Mouse (Mus musculus) CD4-positive helper T cell, adult 2 months (primary cell): ENCODE measurements around the gene Mt3.
"Not testable (repeated sequence)": the region's sequence is repeated elsewhere in the genome, so short reads cannot be mapped to it uniquely, and the experiment has no call there.

Experiments used
- DNase-seq: peaks from one replicate; pipeline ENCODE4 v3.0.0-alpha.2; 2012; ENCODE audit warnings: low read depth, missing footprints, low spot score

Mt3 gene

DNA sequence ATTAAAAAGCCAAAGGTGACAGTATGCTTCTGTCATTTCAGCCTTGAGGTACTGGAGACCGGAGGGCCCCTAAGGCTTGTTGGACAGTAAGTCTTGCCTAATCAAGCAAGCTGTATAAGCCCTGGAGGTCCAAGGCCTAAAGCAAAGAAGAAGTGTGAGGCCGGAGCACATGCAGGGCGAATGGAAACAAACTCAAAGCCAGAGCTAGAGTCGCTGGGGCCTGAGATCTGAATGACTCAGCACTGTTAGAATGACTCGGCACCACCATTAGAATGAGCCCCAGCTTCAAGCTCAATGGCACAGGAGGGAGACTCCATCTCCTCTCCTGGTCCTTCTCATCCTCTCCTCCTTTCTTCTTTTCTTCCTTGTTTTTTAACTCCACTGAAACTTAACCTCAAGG lies 1.5 kb upstream of the Mt3 start:
- DNase-seq, result no peak

GRCm38 (mm10) chr8:94153451-94153850 lies 1.0 kb downstream of the Mt3 start:
- no peak for DNase-seq

GRCm38 (mm10) chr8:94154537-94154936 lies 2.1 kb downstream of the Mt3 start:
- no peak for DNase-seq

GRCm38 (mm10) chr8:94156092-94156491 lies 3.7 kb downstream of the Mt3 start:
- DNase-seq, result no peak

DNA sequence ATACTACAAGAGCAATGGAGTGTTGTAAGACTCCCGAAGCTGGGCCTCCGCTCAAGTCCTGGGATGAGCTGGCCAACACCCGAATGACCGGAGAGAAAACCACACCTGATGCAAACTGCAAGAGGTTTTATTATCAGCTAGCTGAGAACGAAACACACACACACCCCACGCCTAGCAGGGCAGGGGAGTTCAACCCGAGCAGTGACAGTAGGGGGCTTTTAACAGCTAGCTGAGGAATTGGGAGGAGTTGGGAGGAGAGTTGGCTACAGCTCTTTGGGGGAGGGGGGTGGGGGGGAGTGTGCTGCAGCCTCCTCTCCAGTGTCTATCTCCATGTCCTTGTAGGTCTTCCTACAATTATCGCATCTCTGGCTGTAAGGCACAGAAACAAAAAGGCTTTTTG lies 13.4 kb downstream of the Mt3 start:
- not testable (repeated sequence) for DNase-seq

DNA sequence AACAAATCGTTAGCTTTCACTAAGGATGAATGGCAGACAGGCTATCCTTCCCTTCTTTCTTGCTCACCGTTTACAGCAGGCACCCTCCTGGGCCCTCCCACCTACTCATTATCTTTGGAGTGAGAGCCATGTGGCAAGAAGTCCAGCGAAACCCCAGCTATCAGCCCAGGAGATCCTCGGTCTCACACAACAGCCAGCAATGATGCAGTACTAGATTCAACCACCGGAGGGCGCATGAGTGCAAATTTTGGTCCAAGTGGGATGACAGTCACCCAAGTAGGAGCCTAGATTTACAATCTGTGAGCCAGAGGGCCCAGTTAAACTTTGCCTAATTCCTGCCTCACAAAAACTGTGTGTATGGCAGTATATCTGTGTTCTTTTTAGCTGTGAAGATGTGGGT lies 14.8 kb downstream of the Mt3 start:
- DNase-seq, result peak; percentile 67

GRCm38 (mm10) chr8:94169547-94169946 lies 17.1 kb downstream of the Mt3 start:
- DNase-seq, result no peak

DNA sequence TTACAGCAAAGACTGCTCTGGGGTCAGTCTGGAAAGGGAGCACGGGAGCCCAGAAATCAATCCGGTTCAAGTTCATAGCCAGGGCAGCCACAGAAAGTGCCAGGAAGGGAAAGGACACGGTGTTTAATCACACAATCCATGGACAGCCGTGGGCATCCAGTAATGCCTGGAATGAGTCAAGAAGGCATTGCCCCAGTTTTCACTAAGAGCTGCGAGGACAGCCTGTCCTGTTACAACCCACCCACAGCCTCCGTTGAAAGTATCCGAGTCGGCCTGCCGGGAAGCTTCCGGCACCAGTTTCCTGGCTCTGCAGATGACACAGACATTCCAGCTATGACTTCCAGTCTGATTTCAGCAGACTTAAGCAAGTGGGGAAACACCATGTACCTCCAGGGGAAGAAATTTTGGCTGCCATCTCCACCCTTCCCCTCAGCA lies 18.9 kb downstream of the Mt3 start:
- DNase-seq, result no peak

- peak; percentile 42 for DNase-seq
Observed at GRCm38 (mm10) chr8:94172075-94172808, 19.8 kb downstream of the Mt3 start, which contains the start of gene Mt2. Gene Mt2 (plus strand): TSS chr8:94172664.

DNA sequence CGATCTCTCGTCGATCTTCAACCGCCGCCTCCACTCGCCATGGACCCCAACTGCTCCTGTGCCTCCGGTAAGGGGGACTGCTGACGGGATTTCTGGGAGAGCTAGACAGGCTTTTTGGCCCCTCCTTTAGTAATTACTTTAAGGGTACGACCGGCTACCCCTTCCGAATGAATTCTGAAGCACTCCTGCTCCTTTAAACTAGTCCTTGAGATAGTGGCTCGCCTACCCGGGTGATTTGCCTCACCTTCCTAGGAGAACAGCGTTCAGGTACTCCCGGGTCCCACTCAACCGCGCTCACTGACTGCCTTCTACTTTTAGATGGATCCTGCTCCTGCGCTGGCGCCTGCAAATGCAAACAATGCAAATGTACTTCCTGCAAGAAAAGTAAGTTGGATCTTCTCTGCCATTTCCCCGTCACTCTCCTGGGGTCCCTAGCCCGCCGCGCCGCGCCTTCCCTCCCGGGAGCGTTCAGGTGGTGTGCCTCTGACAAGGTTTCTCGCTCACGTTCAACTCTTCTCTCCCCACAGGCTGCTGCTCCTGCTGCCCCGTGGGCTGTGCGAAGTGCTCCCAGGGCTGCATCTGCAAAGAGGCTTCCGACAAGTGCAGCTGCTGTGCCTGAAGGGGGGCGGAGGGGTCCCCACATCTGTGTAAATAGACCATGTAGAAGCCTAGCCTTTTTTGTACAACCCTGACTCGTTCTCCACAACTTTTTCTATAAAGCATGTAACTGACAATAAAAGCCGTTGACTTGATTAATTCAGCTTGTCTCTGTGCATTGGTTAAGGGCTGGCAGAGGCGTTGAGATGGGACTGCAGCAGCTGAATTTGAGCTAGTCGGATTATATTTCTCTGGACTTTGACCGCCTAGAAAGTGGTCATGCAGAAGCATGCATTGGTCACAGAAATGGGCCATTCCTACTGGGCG lies 20.7 kb downstream of the Mt3 start:
- DNase-seq, result no peak

DNA sequence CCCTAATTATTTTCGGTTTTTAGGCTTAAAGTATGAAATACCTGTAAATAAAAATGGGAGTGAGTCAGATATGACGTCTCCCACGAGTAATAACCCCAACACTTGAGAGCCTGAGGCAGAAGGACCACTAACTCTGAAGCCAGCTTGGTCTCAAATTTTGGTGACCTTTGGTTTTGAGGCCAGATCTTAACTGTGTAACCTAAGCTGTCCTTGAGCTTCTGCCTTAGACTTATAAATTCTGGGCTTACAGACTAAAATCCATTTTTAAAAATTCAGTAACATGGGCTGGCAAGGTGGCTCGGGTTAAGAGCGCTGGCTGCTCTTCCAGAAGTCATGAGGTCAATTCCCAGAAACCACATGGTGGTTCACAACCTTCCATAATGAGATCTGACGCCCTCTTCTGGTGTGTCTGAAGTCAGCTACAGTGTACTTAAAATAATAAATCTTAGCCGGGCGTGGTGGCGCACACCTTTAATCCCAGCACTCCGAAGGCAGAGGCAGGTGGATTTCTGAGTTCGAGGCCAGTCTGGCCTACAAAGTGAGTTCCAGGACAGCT lies 21.5 kb downstream of the Mt3 start:
- DNase-seq, result no peak

DNA sequence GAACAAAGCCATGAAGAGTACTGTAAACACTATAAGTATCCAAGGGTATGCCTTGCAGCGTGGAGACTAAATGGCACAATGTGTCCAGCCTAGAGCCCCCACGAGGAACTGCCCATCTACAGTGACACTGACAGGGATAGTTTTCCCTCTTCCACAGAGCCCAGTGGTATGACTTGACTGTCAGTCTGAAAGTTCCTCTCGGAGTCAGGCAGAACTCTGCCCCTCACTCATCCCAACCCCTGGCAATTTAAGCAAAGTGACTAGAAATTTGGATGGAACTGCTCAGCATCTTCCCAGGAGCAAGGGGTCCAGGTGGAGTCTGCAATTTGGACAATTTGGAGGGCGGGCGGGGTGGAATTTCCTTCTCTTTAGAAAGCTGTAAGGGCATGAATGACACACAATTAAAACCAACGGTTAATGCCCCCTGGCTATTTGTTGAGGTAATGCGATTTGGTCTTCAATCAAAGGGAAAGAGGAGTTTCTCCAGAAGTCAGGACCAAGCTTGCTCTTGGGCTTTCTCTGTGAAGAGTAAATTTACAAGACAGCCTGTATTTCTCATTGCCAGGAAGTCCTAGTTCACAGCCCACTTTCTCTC lies 22.3 kb downstream of the Mt3 start:
- DNase-seq, result no peak

DNA sequence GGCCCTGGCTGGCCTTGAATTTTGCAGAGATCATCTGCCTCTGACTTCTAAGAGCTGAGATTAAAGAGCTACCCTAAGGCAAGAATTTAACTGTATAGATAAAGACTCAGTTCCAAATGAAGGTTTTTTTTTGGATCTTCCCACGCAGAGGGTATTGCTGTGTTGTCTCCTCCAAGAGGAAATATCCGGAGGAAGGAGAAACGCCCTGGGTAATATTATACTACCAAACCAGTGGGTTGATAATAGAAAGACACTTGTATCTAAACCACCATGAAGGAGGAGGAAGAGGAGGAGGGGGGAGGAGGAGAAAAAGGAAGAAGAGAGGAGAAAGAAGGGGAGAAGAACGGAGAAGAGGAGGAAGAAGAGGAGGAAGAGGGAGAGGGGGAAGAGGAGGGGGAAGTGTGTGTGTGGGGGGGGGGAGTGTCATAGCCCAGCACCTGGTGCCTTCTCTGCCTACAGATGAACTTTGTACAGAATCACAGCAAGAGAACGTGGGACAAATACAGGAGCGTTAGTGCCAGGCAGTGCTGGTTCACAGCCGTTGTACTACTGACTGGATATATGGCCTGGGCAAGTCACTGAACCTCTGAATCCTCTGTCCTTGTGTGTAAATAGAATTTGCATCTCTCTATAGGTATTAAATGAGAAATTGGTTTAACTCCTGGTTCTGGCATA lies 25.4 kb downstream of the Mt3 start:
- no peak for DNase-seq

- DNase-seq, result peak; percentile 86
Observed at GRCm38 (mm10) chr8:94178857-94179712, 26.7 kb downstream of the Mt3 start, which contains the start of gene Mt1. Gene Mt1 (plus strand): TSS chr8:94179082.

DNA sequence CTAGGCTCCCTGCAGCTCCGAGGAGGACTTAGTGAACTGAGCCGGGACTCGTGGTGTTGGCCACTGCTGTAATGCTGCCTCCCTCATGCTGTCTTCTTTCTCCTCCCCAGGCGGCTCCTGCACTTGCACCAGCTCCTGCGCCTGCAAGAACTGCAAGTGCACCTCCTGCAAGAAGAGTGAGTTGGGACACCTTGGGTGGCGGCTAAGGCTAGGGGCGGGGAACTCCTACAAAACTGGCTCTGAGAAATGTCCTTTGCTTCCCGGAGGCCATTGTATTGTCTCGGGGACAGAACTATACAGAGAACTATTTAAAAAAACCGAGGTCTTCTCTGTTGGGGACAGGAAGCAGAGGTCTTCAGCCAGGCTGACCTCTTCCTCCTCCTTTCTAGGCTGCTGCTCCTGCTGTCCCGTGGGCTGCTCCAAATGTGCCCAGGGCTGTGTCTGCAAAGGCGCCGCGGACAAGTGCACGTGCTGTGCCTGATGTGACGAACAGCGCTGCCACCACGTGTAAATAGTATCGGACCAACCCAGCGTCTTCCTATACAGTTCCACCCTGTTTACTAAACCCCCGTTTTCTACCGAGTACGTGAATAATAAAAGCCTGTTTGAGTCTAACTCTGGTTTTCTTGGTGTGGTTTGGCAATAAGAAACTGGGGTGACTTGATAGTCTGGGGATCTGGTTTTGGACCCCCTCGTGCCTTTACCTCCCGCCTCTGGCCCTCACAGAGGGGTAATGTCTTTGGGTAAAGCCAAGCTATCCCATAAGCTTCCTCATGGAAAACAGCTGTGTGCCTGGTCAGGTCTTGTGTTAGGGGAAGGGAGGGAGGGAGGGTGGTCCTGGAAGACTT lies 27.5 kb downstream of the Mt3 start:
- DNase-seq, result no peak

- no peak for DNase-seq
Observed at GRCm38 (mm10) chr8:94180561-94180908, 28.1 kb downstream of the Mt3 start.

DNA sequence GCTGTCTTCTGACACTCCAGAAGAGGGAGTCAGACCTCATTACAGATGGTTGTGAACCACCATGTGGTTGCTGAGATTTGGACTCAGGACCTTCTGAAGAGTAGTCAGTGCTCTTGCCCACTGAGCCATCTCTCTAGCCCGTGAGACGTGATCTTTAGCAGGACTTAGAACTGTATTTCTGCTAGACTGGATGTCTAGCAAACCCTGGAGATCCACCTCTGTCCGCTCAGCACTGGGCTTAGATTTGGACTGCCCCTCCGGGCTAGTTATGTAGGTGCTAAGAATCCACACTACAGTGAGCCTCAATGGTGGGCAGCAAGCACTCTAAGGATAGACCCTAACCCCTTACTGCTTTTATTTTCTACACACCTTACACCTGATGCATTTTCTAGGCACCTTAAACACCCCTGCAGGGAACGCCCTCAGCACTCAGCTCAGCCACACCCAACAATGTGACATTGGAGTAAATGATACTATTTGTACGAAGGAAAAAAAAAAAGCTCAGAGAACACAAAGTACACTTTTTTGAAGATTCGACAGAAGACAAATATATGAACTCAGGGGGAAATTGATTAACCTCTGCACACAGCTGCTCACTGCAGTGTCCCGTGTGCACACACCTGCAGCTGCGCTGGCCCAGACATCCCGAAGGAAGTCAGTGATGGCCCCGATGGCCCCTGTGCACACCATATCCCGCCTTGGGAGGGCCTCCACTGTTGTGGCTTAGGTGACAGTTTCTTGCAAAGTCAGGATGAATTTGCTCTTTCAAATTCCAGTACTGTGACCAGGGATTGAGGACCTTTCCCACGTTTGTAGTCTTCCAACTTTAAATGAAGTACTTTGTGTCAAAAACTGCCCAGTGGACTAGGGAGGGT lies 29.9 kb downstream of the Mt3 start:
- DNase-seq, result no peak

GRCm38 (mm10) chr8:94183117-94183516 lies 30.7 kb downstream of the Mt3 start:
- DNase-seq, result peak; percentile 87
